Mouse (Mus musculus) intestine, embryonic 15.5 days (tissue): ENCODE results near the gene Dcaf6. TPM values are rescaled to one million over a fixed set of nuclear protein-coding genes. Genes with fewer than 3 reads are reported as not detected.

Experiments used
- ATAC-seq: fragments of 200-750 bp; cut with Nextera tagmentation; 2 replicates; pipeline ENCODE4 v1.8.0; 2017; ENCODE audit warnings: moderate TSS enrichment, moderate library complexity
- H3K27ac ChIP-seq: fragments of 300-500 bp; sonication (generic); 2 replicates; pipeline ENCODE4 v1.5.1; 2015; ENCODE audit warnings: mild to moderate bottlenecking, inconsistent platforms
- H3K27me3 ChIP-seq: fragments of 300-500 bp; sonication (generic); replicated peaks from 2 replicates; pipeline ENCODE4 v1.6.1; 2015; ENCODE audit warnings: inconsistent platforms
- H3K36me3 ChIP-seq: fragments of 300-500 bp; sonication (generic); 2 replicates; pipeline ENCODE4 v1.6.1; 2015; ENCODE audit warnings: inconsistent platforms
- H3K4me1 ChIP-seq: fragments of 300-500 bp; sonication (generic); replicated peaks from 2 replicates; pipeline ENCODE4 v1.6.1; 2015; ENCODE audit warnings: inconsistent platforms
- H3K4me2 ChIP-seq: fragments of 300-500 bp; sonication (generic); replicated peaks from 2 replicates; pipeline ENCODE4 v1.6.1; 2015; ENCODE audit warnings: mild to moderate bottlenecking, inconsistent platforms
- H3K4me3 ChIP-seq: fragments of 300-500 bp; sonication (generic); replicated peaks from 2 replicates; pipeline ENCODE4 v1.5.1; 2015; ENCODE audit warnings: inconsistent platforms
- H3K9ac ChIP-seq: fragments of 300-500 bp; sonication (generic); 2 replicates; pipeline ENCODE4 v1.6.1; 2015; ENCODE audit warnings: inconsistent platforms
- H3K9me3 ChIP-seq: fragments of 300-500 bp; sonication (generic); 2 replicates; pipeline ENCODE4 v1.6.1; 2016; ENCODE audit warnings: inconsistent platforms
- WGBS: fragments of 180-500 bp; shearing (Covaris S2); methylation state at CpG from one replicate; pipeline ENCODE4 v1.1.7; 2015; 5-methylcytosine and 5-hydroxymethylcytosine counted together
- polyA plus RNA-seq: library from polyadenylated mRNA; unstranded; fragments of >200 nt; fragmentation: Nextera tagmentation; extraction: Ambion mirVana; gene quantifications from 2 replicates; pipeline ENCODE4 v1.2.1, GENCODE M21; 2015

The Dcaf6 gene
- polyA plus RNA-seq, 1 experiment from 2014 or later, result 12.3 TPM

- H3K9me3 ChIP-seq, result no peaks in the 10 kb centered on the region
- no peak overlapping the region for H3K4me3 ChIP-seq
- H3K36me3 ChIP-seq, result no peaks in the 10 kb centered on the region
- no peaks in the 10 kb centered on the region for H3K27me3 ChIP-seq
- no peak for ATAC-seq
- H3K9ac ChIP-seq, result no peak overlapping the region
- WGBS, result 75% methylated on average over 6 of the region's 6 CpGs
- H3K4me2 ChIP-seq, result no peak overlapping the region
- H3K27ac ChIP-seq, result no peak overlapping the region
- peaks cover 5% of the 10 kb centered on the region; the same call in 1 of the 2 replicates for H3K4me1 ChIP-seq
Measured at GRCm38 (mm10) chr1:165303209-165303608, 157.1 kb downstream of the Dcaf6 start.

GRCm38 (mm10) chr1:165302455-165303208 lies 157.6 kb downstream of the Dcaf6 start:
- Histone ChIP-seq H3K9me3 (no peaks in the 10 kb centered on the region), H3K27me3 (no peaks in the 10 kb centered on the region), H3K4me1 (peaks cover 5% of the 10 kb centered on the region; the same call in 1 of the 2 replicates), H3K36me3 (no peaks in the 10 kb centered on the region), H3K4me3 (no peak overlapping the region), H3K9ac (no peak overlapping the region), H3K27ac (no peak overlapping the region), H3K4me2 (no peak overlapping the region)
- WGBS, result 67% methylated on average over 13 of the region's 13 CpGs
- ATAC-seq, result peak; percentile 89

GRCm38 (mm10) chr1:165301567-165301966 lies 158.7 kb downstream of the Dcaf6 start:
- ATAC-seq, result no peak
- Histone ChIP-seq H3K4me1 (peaks cover 5% of the 10 kb centered on the region; the same call in 1 of the 2 replicates), H3K27ac (no peak overlapping the region)

GRCm38 (mm10) chr1:165301108-165301507 lies 159.2 kb downstream of the Dcaf6 start:
- H3K27me3 ChIP-seq, result no peaks in the 10 kb centered on the region
- H3K9ac ChIP-seq, result no peak overlapping the region
- no peak overlapping the region for H3K4me3 ChIP-seq
- no peak overlapping the region for H3K4me2 ChIP-seq
- 64% methylated on average over 3 of the region's 3 CpGs for WGBS
- H3K36me3 ChIP-seq, result no peaks in the 10 kb centered on the region
- H3K4me1 ChIP-seq, result peaks cover 5% of the 10 kb centered on the region; the same call in 1 of the 2 replicates
- no peak overlapping the region for H3K27ac ChIP-seq
- no peaks in the 10 kb centered on the region for H3K9me3 ChIP-seq
- no peak for ATAC-seq

More at GRCm38 (mm10) chr1:165301567-165301966, 158.7 kb downstream of the Dcaf6 start:
- Histone ChIP-seq H3K27me3 (no peaks in the 10 kb centered on the region), H3K9me3 (no peaks in the 10 kb centered on the region), H3K4me3 (no peak overlapping the region), H3K4me2 (no peak overlapping the region), H3K9ac (no peak overlapping the region), H3K36me3 (no peaks in the 10 kb centered on the region)
- 85% methylated on average over 2 of the region's 2 CpGs for WGBS

- H3K27ac ChIP-seq, result no peak within 1 kb of the TSS
- no peak for ATAC-seq
- 91% methylated on average over 1 of the region's 1 CpGs for WGBS
Measured at GRCm38 (mm10) chr1:165295489-165295888, 164.8 kb downstream of the Dcaf6 start, which contains the start of gene Gpr161. TSS of gene Gpr161 (plus strand) at chr1:165295789.

GRCm38 (mm10) chr1:165291606-165292005 lies 168.7 kb downstream of the Dcaf6 start:
- H3K27me3 ChIP-seq, result no peaks in the 10 kb centered on the region
- no peaks in the 10 kb centered on the region for H3K4me1 ChIP-seq
- no peak for ATAC-seq
- H3K9me3 ChIP-seq, result no peaks in the 10 kb centered on the region
- no peak overlapping the region for H3K9ac ChIP-seq
- H3K4me3 ChIP-seq, result no peak overlapping the region
- 69% methylated on average over 6 of the region's 6 CpGs for WGBS
- no peak overlapping the region for H3K4me2 ChIP-seq
- H3K36me3 ChIP-seq, result no peaks in the 10 kb centered on the region
- H3K27ac ChIP-seq, result no peak overlapping the region

More at GRCm38 (mm10) chr1:165295489-165295888, 164.8 kb downstream of the Dcaf6 start, which contains the start of gene Gpr161:
- H3K27me3 ChIP-seq, result no peaks in the 10 kb centered on the region
- no peaks in the 10 kb centered on the region for H3K9me3 ChIP-seq
- H3K9ac ChIP-seq, result no peak within 1 kb of the TSS
- no peaks in the 10 kb centered on the region for H3K36me3 ChIP-seq
- no peaks in the 10 kb centered on the region for H3K4me1 ChIP-seq
- H3K4me3 ChIP-seq, result no peak within 1 kb of the TSS
- no peak within 1 kb of the TSS for H3K4me2 ChIP-seq

- WGBS, result 88% methylated on average over 4 of the region's 4 CpGs
- Histone ChIP-seq H3K4me2 (no peak overlapping the region), H3K4me3 (no peak overlapping the region), H3K27me3 (no peaks in the 10 kb centered on the region), H3K9me3 (no peaks in the 10 kb centered on the region), H3K36me3 (no peaks in the 10 kb centered on the region), H3K9ac (no peak overlapping the region), H3K27ac (no peak overlapping the region), H3K4me1 (no peaks in the 10 kb centered on the region)
- no peak for ATAC-seq
Measured at GRCm38 (mm10) chr1:165289831-165290230, 170.4 kb downstream of the Dcaf6 start.

GRCm38 (mm10) chr1:165288165-165288564 lies 172.1 kb downstream of the Dcaf6 start:
- Histone ChIP-seq H3K36me3 (no peaks in the 10 kb centered on the region), H3K27me3 (no peaks in the 10 kb centered on the region), H3K4me1 (0 out of 2 replicates have a peak, but pooled peaks cover 2% of the 10 kb centered on the region), H3K9ac (no peak overlapping the region), H3K27ac (no peak overlapping the region), H3K4me3 (no peak overlapping the region), H3K9me3 (no peaks in the 10 kb centered on the region), H3K4me2 (no peak overlapping the region)
- WGBS, result 90% methylated on average over 9 of the region's 9 CpGs
- no peak for ATAC-seq

- H3K4me1 ChIP-seq, result peaks cover 7% of the 10 kb centered on the region; the same call in 1 of the 2 replicates
- H3K36me3 ChIP-seq, result no peaks in the 10 kb centered on the region
- H3K27me3 ChIP-seq, result no peaks in the 10 kb centered on the region
- ATAC-seq, result no peak
- H3K9me3 ChIP-seq, result no peaks in the 10 kb centered on the region
- 0 out of 2 replicates have a peak overlapping the region, but pooled peaks have one; percentile 93 for H3K4me2 ChIP-seq
- H3K27ac ChIP-seq, result no peak overlapping the region
- WGBS, result 75% methylated on average over 7 of the region's 7 CpGs
- no peak overlapping the region for H3K4me3 ChIP-seq
- H3K9ac ChIP-seq, result no peak overlapping the region
Measured at GRCm38 (mm10) chr1:165284096-165284495, 176.2 kb downstream of the Dcaf6 start.

GRCm38 (mm10) chr1:165282967-165283345 lies 177.3 kb downstream of the Dcaf6 start:
- Histone ChIP-seq H3K4me3 (peak overlapping the region; percentile 71), H3K27me3 (no peaks in the 10 kb centered on the region), H3K4me2 (peak overlapping the region; percentile 93), H3K4me1 (peaks cover 7% of the 10 kb centered on the region; the same call in 1 of the 2 replicates), H3K36me3 (no peaks in the 10 kb centered on the region), H3K9ac (peak overlapping the region; percentile 68; the same call in 1 of the 2 replicates), H3K9me3 (no peaks in the 10 kb centered on the region), H3K27ac (no peak overlapping the region)
- no peak for ATAC-seq
- WGBS, result 22% methylated on average over 7 of the region's 7 CpGs

- Histone ChIP-seq H3K4me1 (peaks cover 7% of the 10 kb centered on the region; the same call in 1 of the 2 replicates), H3K9ac (peak overlapping the region; percentile 68), H3K27ac (peak overlapping the region; percentile 83), H3K4me3 (peak overlapping the region; percentile 71), H3K27me3 (no peaks in the 10 kb centered on the region), H3K36me3 (no peaks in the 10 kb centered on the region), H3K4me2 (peak overlapping the region; percentile 93), H3K9me3 (no peaks in the 10 kb centered on the region)
- WGBS, result 2% methylated on average over 35 of the region's 35 CpGs
- ATAC-seq, result peak; percentile 49; the same call in 1 of the 2 replicates
Measured at GRCm38 (mm10) chr1:165282222-165282966, 177.9 kb downstream of the Dcaf6 start.
